Mouse (Mus musculus): ENCODE measurements around the gene 2310034G01Rik. TPM values are rescaled to one million over a fixed set of nuclear protein-coding genes. Genes with fewer than 3 reads are reported as not detected.

The 2310034G01Rik gene
- total and polyA plus RNA-seq, 3 experiments, result 1.1 to 1.6 (median 1.4) TPM

GRCm38 (mm10) chr19:46337719-46338330 lies 12.3 kb downstream of the 2310034G01Rik start:
- no peaks in the 10 kb centered on the region for H3K27me3 ChIP-seq (replicated peaks)
- no peak for DNase-seq (ENCODE audit: extremely low read depth)
- peak overlapping the region; percentile 71 to 84 (median 81) for H3K4me3 ChIP-seq (replicated peaks in 1 of 3; ENCODE audit: low read depth in 2 of 3, low read length in 2 of 3, poor library complexity in 1 of 3)
- H3K27ac ChIP-seq (ENCODE audit: insufficient read depth, low read depth), result no peak overlapping the region
- dilution Hi-C loops (cut with MboI; ENCODE audit: extremely low pct_ligation_motif_present, extremely low pct_unique_long_range_greater_than_20kb, low sequenced_read_pairs) (no loop called here), in situ Hi-C loops (cut with MboI; ENCODE audit: low pct_ligation_motif_present, low pct_unique_long_range_greater_than_20kb, low sequenced_read_pairs) (no loop called here)
- H3K79me2 ChIP-seq (replicated peaks; ENCODE audit: control insufficient read depth, extremely low read depth, insufficient read depth, poor library complexity, severe bottlenecking), result 0 out of 2 replicates have a peak, but pooled peaks cover 2% of the 10 kb centered on the region
- H3K36me3 ChIP-seq (replicated peaks in 1 of 2; ENCODE audit: control insufficient read depth in 1 of 2, insufficient read depth in 1 of 2, low read length in 1 of 2), result peaks cover 0 to 17% of the 10 kb centered on the region in 2 experiments
- no peak for TF ChIP-seq MAZ (IDR thresholded peaks at IDR 0.05; ENCODE audit: low read depth, low read length)
- TF ChIP-seq ZKSCAN1 (IDR thresholded peaks at IDR 0.05; ENCODE audit: borderline replicate concordance, low read depth, low read length), result no peak
- no peak for TF ChIP-seq JUND (conservative IDR thresholded peaks at IDR 0.05; ENCODE audit: low read depth, low read length)
- no peak for TF ChIP-seq ZNF384 (IDR thresholded peaks at IDR 0.05; ENCODE audit: low read depth, low read length)
- no peak for TF ChIP-seq IRF4 (IDR thresholded peaks at IDR 0.05; ENCODE audit: low read depth, low read length)
- TF ChIP-seq ZC3H11A (IDR thresholded peaks at IDR 0.05; ENCODE audit: low read depth, low read length), result no peak
- peak overlapping the region; percentile 97 for H3K4me2 ChIP-seq (ENCODE audit: insufficient read depth, low read depth, poor library complexity, severe bottlenecking)
- H3K4me1 ChIP-seq (ENCODE audit: control insufficient read depth in 1 of 2, insufficient read depth in 2 of 2), result peaks cover 12 to 49% of the 10 kb centered on the region in 2 experiments
- peak overlapping the region; percentile 64 for H3K9ac ChIP-seq (ENCODE audit: insufficient read depth, low read depth)
- no peaks in the 10 kb centered on the region for H3K9me3 ChIP-seq (replicated peaks; ENCODE audit: low read length)

GRCm38 (mm10) chr19:46333906-46334305 lies 16.2 kb downstream of the 2310034G01Rik start:
- no peak overlapping the region for H3K4me3 ChIP-seq (replicated peaks in 1 of 3; ENCODE audit: low read depth in 2 of 3, low read length in 2 of 3, poor library complexity in 1 of 3)
- dilution Hi-C loops (cut with MboI; ENCODE audit: extremely low pct_ligation_motif_present, extremely low pct_unique_long_range_greater_than_20kb, low sequenced_read_pairs), result no loop called here
- no peak overlapping the region for H3K9ac ChIP-seq (ENCODE audit: insufficient read depth, low read depth)
- in situ Hi-C loops (cut with MboI; ENCODE audit: low pct_ligation_motif_present, low pct_unique_long_range_greater_than_20kb, low sequenced_read_pairs), result no loop called here
- 0 out of 2 replicates have a peak, but pooled peaks cover 2% of the 10 kb centered on the region for H3K79me2 ChIP-seq (replicated peaks; ENCODE audit: control insufficient read depth, extremely low read depth, insufficient read depth, poor library complexity, severe bottlenecking)
- no peaks in the 10 kb centered on the region for H3K27me3 ChIP-seq (replicated peaks)
- TF ChIP-seq USF2 (conservative IDR thresholded peaks at IDR 0.05; ENCODE audit: low read depth, low read length) (no peak), SIN3A (IDR thresholded peaks at IDR 0.05; ENCODE audit: low read length) (no peak), E2F4 (IDR thresholded peaks at IDR 0.05; ENCODE audit: insufficient replicate concordance, low read depth, low read length) (no peak), POLR2A (IDR thresholded peaks at IDR 0.05; ENCODE audit: low read depth, low read length) (no peak), KAT2A (IDR thresholded peaks at IDR 0.05; ENCODE audit: insufficient replicate concordance, low read length) (no peak), MAX (IDR thresholded peaks at IDR 0.05; ENCODE audit: low read length) (no peak), NELFE (IDR thresholded peaks at IDR 0.05; ENCODE audit: low read depth, low read length) (no peak)
- H3K36me3 ChIP-seq (replicated peaks in 1 of 2; ENCODE audit: control insufficient read depth in 1 of 2, insufficient read depth in 1 of 2, low read length in 1 of 2), result peaks cover 22 to 51% of the 10 kb centered on the region in 2 experiments
- no peak overlapping the region for H3K27ac ChIP-seq (ENCODE audit: insufficient read depth, low read depth)
- H3K4me2 ChIP-seq (ENCODE audit: insufficient read depth, low read depth, poor library complexity, severe bottlenecking), result no peak overlapping the region
- H3K4me1 ChIP-seq (ENCODE audit: control insufficient read depth in 1 of 2, insufficient read depth in 2 of 2), result peaks cover 13 to 52% of the 10 kb centered on the region in 2 experiments
- DNase-seq (ENCODE audit: extremely low read depth), result no peak
- no peaks in the 10 kb centered on the region for H3K9me3 ChIP-seq (replicated peaks; ENCODE audit: low read length)
